Mouse (Mus musculus) spleen, embryonic (tissue): ENCODE measurements around the gene Grwd1.

Experiments
- CTCF ChIA-PET: fragments of 350-600 bp; sonication (Branson Sonifier 250); formaldehyde crosslinking; loops from one replicate; lab custom pipeline; 2022; lab: Charles Lee

Grwd1 gene

GRCm38 (mm10) chr7:45842950-45843744, 12.4 kb upstream of the Grwd1 start:
- CTCF ChIA-PET = interaction anchor here (0.6 kb wide), 1 partner anchor 10 kb away, joined by 6 read pairs; no protein-coding TSS in a partner anchor

GRCm38 (mm10) chr7:45833924-45834323, 3.2 kb upstream of the Grwd1 start:
- CTCF ChIA-PET = no interaction called here

- CTCF ChIA-PET = no interaction called here
Measured at GRCm38 (mm10) chr7:45833148-45833790, 2.5 kb upstream of the Grwd1 start.

- CTCF ChIA-PET = no interaction called here
Measured at GRCm38 (mm10) chr7:45832428-45832827, 1.7 kb upstream of the Grwd1 start.

GRCm38 (mm10) chr7:45831128-45831525, 383 bp upstream of the Grwd1 start:
- CTCF ChIA-PET = no interaction called here

- CTCF ChIA-PET = no interaction called here
Measured at GRCm38 (mm10) chr7:45826631-45827030, 4.1 kb downstream of the Grwd1 start.

- CTCF ChIA-PET = no interaction called here
Measured at GRCm38 (mm10) chr7:45824598-45824997, 6.1 kb downstream of the Grwd1 start, which contains the start of gene Kcnj14. Gene Kcnj14, minus strand, starts transcription at chr7:45824782.

GRCm38 (mm10) chr7:45820913-45821312, 9.8 kb downstream of the Grwd1 start:
- CTCF ChIA-PET = no interaction called here

GRCm38 (mm10) chr7:45819843-45820242, 10.9 kb downstream of the Grwd1 start:
- CTCF ChIA-PET = no interaction called here

- CTCF ChIA-PET = interaction anchor here (0.5 kb wide), 1 partner anchor 37 kb away, joined by 3 read pairs; no protein-coding TSS in a partner anchor
Measured at GRCm38 (mm10) chr7:45815984-45816351, 14.8 kb downstream of the Grwd1 start.

GRCm38 (mm10) chr7:45815323-45815983, 15.3 kb downstream of the Grwd1 start:
- CTCF ChIA-PET = no interaction called here

- CTCF ChIA-PET = interaction anchor here (0.6 kb wide), 1 partner anchor 48 kb away, joined by 3 read pairs; no protein-coding TSS in a partner anchor
Measured at GRCm38 (mm10) chr7:45814841-45815240, 15.9 kb downstream of the Grwd1 start.

GRCm38 (mm10) chr7:45813787-45814779, 16.7 kb downstream of the Grwd1 start, which contains the start of gene Cyth2:
Gene Cyth2, minus strand, starts transcription at chr7:45814581.
- CTCF ChIA-PET = interaction anchor here (0.6 kb wide), 1 partner anchor 48 kb away, joined by 3 read pairs; no protein-coding TSS in a partner anchor

GRCm38 (mm10) chr7:45812921-45813320, 17.8 kb downstream of the Grwd1 start:
- CTCF ChIA-PET = no interaction called here

GRCm38 (mm10) chr7:45809276-45810075, 21.3 kb downstream of the Grwd1 start:
- CTCF ChIA-PET = no interaction called here

- CTCF ChIA-PET = interaction anchor here (0.7 kb wide), 1 partner anchor 25 kb away, joined by 10 read pairs; no protein-coding TSS in a partner anchor
Measured at GRCm38 (mm10) chr7:45808471-45808870, 22.3 kb downstream of the Grwd1 start.

- CTCF ChIA-PET = no interaction called here
Measured at GRCm38 (mm10) chr7:45805941-45806340, 24.8 kb downstream of the Grwd1 start.

- CTCF ChIA-PET = no interaction called here
Measured at GRCm38 (mm10) chr7:45802551-45802950, 28.2 kb downstream of the Grwd1 start.

GRCm38 (mm10) chr7:45801348-45801747, 29.4 kb downstream of the Grwd1 start:
- CTCF ChIA-PET = interaction anchor here (0.7 to 1.4 kb wide), 6 partner anchors 16 to 93 kb away, joined by 3 to 25 read pairs (median 4); no protein-coding TSS in a partner anchor
